Mouse (Mus musculus) cortical plate, adult 2 months (tissue): ENCODE results near the gene Slc44a3.

Experiments used
- CTCF ChIP-seq: fragments of 200-500 bp; IDR thresholded peaks from 2 replicates; pipeline ENCODE4 v1.5.1; 2011; ENCODE audit warnings: mild to moderate bottlenecking, control low read depth, low read length; ENCODE audit not compliant: insufficient read depth; ENCODE audit errors: extremely low read depth
- POLR2A ChIP-seq: fragments of 200-500 bp; IDR thresholded peaks from 2 replicates; pipeline ENCODE4 v1.6.1; 2011; ENCODE audit warnings: mild to moderate bottlenecking, low read length, control low read depth; ENCODE audit not compliant: insufficient read depth; ENCODE audit errors: extremely low read depth

GRCm38 (mm10) chr3:121428230-121428629 lies 104.0 kb downstream of the Slc44a3 start:
- TF ChIP-seq CTCF (no peak), POLR2A (no peak)
